Mouse (Mus musculus) stomach, embryonic 15.5 days (tissue): ENCODE measurements around the gene Khdc1b. TPM values are rescaled to one million over a fixed set of nuclear protein-coding genes. Genes with fewer than 3 reads are reported as not detected.

Experiments
- ATAC-seq: fragments of 200-750 bp; cut with Nextera tagmentation; 2 replicates; pipeline ENCODE4 v1.8.0; 2017; ENCODE audit warnings: low read depth, moderate number of reproducible peaks, moderate TSS enrichment; ENCODE audit not compliant: insufficient read depth, low FRiP score
- H3K27ac ChIP-seq: fragments of 300-500 bp; sonication (generic); 2 replicates; pipeline ENCODE4 v1.5.1; 2015; ENCODE audit warnings: mild to moderate bottlenecking, inconsistent platforms
- H3K27me3 ChIP-seq: fragments of 300-500 bp; sonication (generic); replicated peaks from 2 replicates; pipeline ENCODE4 v1.6.1; 2015; ENCODE audit warnings: inconsistent platforms
- H3K36me3 ChIP-seq: fragments of 300-500 bp; sonication (generic); 2 replicates; pipeline ENCODE4 v1.6.1; 2015; ENCODE audit warnings: inconsistent platforms
- H3K4me1 ChIP-seq: fragments of 300-500 bp; sonication (generic); 2 replicates; pipeline ENCODE4 v1.6.1; 2015; ENCODE audit warnings: inconsistent platforms
- H3K4me2 ChIP-seq: fragments of 300-500 bp; sonication (generic); 2 replicates; pipeline ENCODE4 v1.6.1; 2015; ENCODE audit warnings: mild to moderate bottlenecking, inconsistent platforms
- H3K4me3 ChIP-seq: fragments of 300-500 bp; sonication (generic); replicated peaks from 2 replicates; pipeline ENCODE4 v1.5.1; 2015; ENCODE audit warnings: inconsistent platforms
- H3K9ac ChIP-seq: fragments of 300-500 bp; sonication (generic); 2 replicates; pipeline ENCODE4 v1.6.1; 2015; ENCODE audit warnings: inconsistent platforms
- H3K9me3 ChIP-seq: fragments of 300-500 bp; sonication (generic); 2 replicates; pipeline ENCODE4 v1.6.1; 2016; ENCODE audit warnings: inconsistent platforms
- WGBS: fragments of 180-500 bp; shearing (Covaris S2); methylation state at CpG from one replicate; pipeline ENCODE4 v1.1.7; 2015; 5-methylcytosine and 5-hydroxymethylcytosine counted together
- polyA plus RNA-seq: library from polyadenylated mRNA; unstranded; fragments of >200 nt; fragmentation: Nextera tagmentation; extraction: Ambion mirVana; gene quantifications from 2 replicates; pipeline ENCODE4 v1.2.1, GENCODE M21; 2015

Khdc1b gene
- polyA plus RNA-seq, 1 experiment from 2014 or later, result 0.05 TPM

DNA sequence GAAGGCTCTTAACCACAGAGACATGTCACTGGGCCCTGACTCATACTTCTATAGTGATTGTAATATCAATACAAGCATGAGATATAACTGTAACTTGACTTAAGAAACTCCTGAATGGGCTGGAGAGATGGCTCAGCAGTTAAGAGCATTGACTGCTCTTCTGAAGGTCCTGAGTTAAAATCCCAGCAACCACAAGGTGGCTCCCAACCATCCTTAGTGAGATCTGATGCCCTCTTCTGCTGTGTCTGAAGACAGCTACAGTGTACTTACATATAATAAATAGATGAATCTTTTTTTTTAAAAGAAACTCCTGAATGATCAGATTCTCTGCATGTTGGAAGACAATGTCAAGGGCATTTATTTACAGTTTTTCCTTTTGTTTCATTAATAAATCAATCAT lies 36.0 kb downstream of the Khdc1b start:
- H3K9ac ChIP-seq, result no peak overlapping the region
- H3K4me1 ChIP-seq, result no peaks in the 10 kb centered on the region
- H3K4me3 ChIP-seq, result no peak overlapping the region
- H3K9me3 ChIP-seq, result no peaks in the 10 kb centered on the region
- ATAC-seq, result no peak
- H3K4me2 ChIP-seq, result no peak overlapping the region
- H3K27ac ChIP-seq, result no peak overlapping the region
- H3K36me3 ChIP-seq, result no peaks in the 10 kb centered on the region
- H3K27me3 ChIP-seq, result no peaks in the 10 kb centered on the region

DNA sequence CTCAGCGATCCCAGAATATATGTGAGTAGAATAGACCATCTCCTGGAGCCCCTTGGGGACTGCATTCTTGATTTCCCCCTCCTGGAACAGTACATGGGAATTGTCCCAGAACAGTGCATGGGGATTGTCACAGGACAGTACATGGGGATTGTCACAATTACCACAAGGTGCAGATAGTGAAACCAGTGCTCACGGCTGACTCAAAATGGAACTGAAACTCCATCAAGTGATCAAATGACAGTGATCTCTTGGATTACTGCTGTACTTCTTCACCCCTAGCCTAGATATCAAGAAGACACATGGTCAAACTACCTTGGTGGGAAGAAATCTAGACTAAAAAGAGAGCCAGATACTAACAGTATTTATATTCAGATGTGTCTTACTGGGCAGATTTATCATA lies 42.3 kb downstream of the Khdc1b start:
- Histone ChIP-seq H3K4me1 (no peaks in the 10 kb centered on the region), H3K27me3 (no peaks in the 10 kb centered on the region), H3K4me3 (no peak overlapping the region), H3K27ac (no peak overlapping the region), H3K36me3 (no peaks in the 10 kb centered on the region), H3K4me2 (no peak overlapping the region), H3K9me3 (no peaks in the 10 kb centered on the region), H3K9ac (no peak overlapping the region)
- no peak for ATAC-seq
- 86% methylated on average over 2 of the region's 2 CpGs for WGBS

- Histone ChIP-seq H3K36me3 (no peaks in the 10 kb centered on the region), H3K4me2 (no peak overlapping the region), H3K4me3 (no peak overlapping the region), H3K4me1 (no peaks in the 10 kb centered on the region), H3K27ac (no peak overlapping the region), H3K9ac (no peak overlapping the region), H3K9me3 (no peaks in the 10 kb centered on the region), H3K27me3 (no peaks in the 10 kb centered on the region)
- WGBS, result 79% methylated on average over 4 of the region's 4 CpGs
- no peak for ATAC-seq
Measured at GRCm38 (mm10) chr1:21428079-21428478, 44.7 kb downstream of the Khdc1b start.

DNA sequence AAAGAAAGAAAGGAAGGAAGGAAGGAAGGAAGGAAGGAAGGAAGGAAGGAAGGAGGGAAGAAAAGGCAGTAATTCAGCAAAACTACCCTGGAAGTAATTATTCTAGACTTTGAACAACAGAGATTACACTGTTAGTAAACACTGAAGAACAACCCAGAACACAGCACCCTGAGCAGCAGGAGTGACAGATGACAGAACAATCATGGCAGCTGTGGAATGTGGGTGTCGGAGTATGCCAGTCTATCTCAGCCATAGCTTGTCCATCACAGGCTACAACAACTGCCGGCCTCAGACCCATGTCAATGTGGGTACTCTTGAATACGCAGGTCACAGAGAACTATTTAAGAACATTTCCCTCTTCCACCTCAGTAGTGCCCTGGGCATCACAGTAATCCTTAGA lies 48.3 kb downstream of the Khdc1b start:
- Histone ChIP-seq H3K36me3 (no peaks in the 10 kb centered on the region), H3K4me1 (no peaks in the 10 kb centered on the region), H3K4me3 (no peak overlapping the region), H3K9ac (no peak overlapping the region), H3K4me2 (no peak overlapping the region), H3K9me3 (no peaks in the 10 kb centered on the region), H3K27ac (no peak overlapping the region), H3K27me3 (no peaks in the 10 kb centered on the region)
- no peak for ATAC-seq
- WGBS, result 79% methylated on average over 3 of the region's 3 CpGs

DNA sequence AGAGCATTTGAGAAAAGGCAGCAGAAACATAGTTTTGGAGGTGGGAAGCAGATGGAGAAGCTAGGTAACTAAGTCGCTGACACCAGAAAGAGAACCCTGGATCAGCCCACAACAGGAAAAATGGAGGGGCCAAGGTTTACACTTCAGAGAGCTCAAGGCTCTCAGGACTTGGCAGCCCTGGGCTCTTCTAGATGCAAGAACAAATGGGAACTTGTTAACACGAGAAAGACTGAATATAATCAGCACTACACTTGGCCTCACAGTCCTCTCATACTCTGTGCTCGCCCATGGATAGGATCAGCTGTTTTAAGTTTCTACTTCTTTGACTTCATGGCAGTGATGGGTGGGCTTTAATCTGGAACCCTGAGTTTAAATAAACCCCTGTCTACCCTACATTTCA lies 51.5 kb downstream of the Khdc1b start:
- H3K4me2 ChIP-seq, result no peak overlapping the region
- no peaks in the 10 kb centered on the region for H3K9me3 ChIP-seq
- no peak overlapping the region for H3K27ac ChIP-seq
- no peaks in the 10 kb centered on the region for H3K36me3 ChIP-seq
- no peak for ATAC-seq
- no peaks in the 10 kb centered on the region for H3K4me1 ChIP-seq
- H3K27me3 ChIP-seq, result no peaks in the 10 kb centered on the region
- no peak overlapping the region for H3K9ac ChIP-seq
- 40% methylated on average over 3 of the region's 3 CpGs for WGBS
- no peak overlapping the region for H3K4me3 ChIP-seq

Other genes starting within 250 kb of the Khdc1b start
- 12.1 and 16.2 TPM in 2 replicates for gene Tmem14a, start 165.0 kb upstream of the Khdc1b start, polyA plus RNA-seq
- 18.5 and 21.5 TPM in 2 replicates for gene Gsta3, start 143.0 kb upstream of the Khdc1b start, polyA plus RNA-seq
- gene Khdc1a, start 33.9 kb upstream of the Khdc1b start, polyA plus RNA-seq, result not detected in 2 replicates
- gene Khdc1c, start 15.2 kb upstream of the Khdc1b start, polyA plus RNA-seq, result not detected in 2 replicates